Mouse (Mus musculus) Muller cell, postnatal 12 days (primary cell): Measurements from ENCODE around the gene Dapp1.
"Not testable (repeated sequence)": the region's sequence is repeated elsewhere in the genome, so short reads cannot be mapped to it uniquely, and the experiment has no call there.

Experiments used
- DNase-seq: peaks from one replicate; pipeline ENCODE4 v3.0.0-alpha.2; 2015; ENCODE audit errors: inconsistent ontology term

Dapp1 gene

DNA sequence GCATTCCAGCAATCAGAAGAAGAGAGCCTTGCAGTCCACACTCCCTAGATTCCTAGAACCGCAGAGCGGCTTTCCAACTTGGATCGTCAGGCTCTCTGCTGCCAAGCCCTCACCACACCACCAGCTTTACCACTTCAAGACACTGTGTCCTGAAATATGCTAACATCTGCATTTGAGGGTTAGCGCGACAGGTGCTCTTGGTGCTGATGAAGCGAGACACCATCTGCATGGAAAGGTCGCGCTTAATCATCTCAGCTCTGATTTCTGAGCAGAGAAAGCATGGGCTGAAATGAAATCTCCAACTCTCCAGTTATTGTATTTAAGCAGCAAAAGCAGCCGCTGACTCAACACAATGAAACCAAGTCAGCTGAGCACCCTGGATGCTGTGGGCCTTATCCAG lies 8.1 kb upstream of the Dapp1 start:
- DNase-seq = no peak

DNA sequence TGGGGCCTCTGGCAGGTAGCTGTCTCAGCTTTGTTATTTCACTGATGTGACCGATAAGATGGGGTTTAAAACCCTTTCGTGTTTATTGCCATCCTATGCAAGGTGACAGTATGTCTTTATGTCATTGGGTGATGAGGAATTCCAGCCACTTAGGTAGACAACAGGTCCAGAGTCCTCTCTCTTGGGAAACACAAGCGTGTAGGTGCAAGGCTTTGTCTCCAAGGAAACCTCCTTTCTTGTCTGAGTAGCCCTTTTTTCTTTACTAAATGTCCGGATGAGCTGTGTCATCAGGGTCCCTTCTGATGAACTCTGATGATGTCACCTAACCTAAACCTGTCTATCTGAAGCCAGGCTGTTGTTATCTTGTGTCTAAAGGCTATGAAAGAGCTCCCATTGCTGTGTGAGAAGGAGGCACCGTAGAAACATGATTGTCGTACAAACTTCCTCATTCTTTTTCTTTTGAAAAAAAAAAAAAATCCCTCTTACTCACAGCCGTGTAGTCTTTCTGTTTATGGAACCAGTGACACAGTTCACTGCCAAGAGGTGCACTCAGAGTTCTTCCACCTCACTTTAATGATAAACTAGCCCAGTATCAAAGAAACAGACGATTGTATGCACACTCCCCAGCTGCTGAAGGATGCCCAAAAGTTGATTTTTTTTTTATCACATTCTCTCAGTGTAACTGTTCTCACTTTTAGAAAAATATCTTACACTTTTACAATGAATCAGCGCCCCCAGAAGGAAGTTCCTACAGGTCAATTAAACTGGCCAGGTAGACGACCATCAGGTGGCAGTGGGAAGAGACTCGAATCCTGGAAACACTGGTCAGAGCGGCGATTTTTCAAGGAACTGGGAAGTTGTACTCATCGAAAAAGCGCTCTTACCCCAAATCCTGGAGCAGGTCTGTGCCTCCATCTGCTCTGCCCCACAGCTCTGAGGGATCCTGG lies 637 bp downstream of the Dapp1 start:
- DNase-seq = peak; percentile 48

DNA sequence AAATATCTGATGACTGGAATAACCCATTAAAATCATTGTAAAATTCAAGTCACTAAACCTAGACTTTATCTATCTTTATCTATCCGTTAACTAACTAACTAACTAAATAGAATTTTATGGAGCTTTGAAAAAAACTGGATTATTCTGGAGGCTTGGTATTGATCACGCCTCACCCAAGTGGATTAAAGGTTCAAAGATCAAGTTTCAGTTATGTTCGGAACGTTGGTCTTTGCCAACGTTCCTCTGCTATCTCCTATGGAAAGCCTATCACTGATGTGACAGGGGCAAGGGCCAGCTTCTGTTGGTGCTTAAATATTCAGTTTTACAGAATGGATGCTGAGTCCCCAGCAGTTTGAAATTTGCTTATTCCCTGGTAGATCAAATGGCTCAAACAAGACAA lies 3.1 kb downstream of the Dapp1 start:
- no peak for DNase-seq

GRCm38 (mm10) chr3:137977629-137978041 lies 3.7 kb downstream of the Dapp1 start:
- peak; percentile 28 for DNase-seq

- no peak for DNase-seq
Measured at GRCm38 (mm10) chr3:137976943-137977628, 4.3 kb downstream of the Dapp1 start.

GRCm38 (mm10) chr3:137975856-137976423 lies 5.4 kb downstream of the Dapp1 start:
- no peak for DNase-seq

DNA sequence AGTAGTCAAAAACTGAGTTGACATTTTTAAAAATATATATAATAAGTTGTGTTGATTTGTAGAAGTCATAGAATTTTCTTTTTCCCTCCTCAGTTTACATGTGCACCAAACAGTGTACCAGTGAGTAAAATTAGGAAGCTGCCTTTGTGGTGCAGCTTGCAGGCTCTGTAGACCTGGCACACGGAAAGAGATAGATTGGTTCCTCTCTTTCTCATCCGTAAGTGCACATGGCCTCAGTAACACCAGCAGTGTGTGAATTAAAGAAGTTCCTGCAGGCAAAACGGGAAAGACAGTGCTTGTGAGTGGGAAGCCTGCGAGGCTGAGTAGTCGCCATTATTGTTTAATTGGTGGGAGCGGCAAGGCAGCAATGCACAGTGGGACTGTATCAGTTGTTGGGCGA lies 5.9 kb downstream of the Dapp1 start:
- no peak for DNase-seq

- no peak for DNase-seq
Measured at GRCm38 (mm10) chr3:137974306-137974705, 7.0 kb downstream of the Dapp1 start.

GRCm38 (mm10) chr3:137972989-137973388 lies 8.4 kb downstream of the Dapp1 start:
- DNase-seq = no peak

DNA sequence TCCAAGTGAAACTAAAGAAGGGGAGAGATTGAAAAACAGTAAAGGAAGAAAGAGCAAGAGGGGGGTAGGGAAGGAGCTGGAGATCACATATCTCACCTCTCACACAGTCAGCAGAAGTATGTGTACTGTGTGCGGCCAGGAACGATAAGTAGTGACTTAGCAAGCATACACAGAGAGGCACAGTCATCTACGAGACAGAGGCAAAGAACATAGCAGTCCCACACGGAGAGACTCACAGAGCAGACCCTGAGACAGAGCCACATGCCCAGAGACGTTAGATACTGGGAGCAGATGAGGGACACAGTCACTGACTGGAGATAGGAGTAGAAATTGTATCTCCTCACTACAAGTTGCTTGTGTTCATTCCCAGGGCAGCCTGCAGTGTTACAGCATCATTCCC lies 9.1 kb downstream of the Dapp1 start:
- no peak for DNase-seq

DNA sequence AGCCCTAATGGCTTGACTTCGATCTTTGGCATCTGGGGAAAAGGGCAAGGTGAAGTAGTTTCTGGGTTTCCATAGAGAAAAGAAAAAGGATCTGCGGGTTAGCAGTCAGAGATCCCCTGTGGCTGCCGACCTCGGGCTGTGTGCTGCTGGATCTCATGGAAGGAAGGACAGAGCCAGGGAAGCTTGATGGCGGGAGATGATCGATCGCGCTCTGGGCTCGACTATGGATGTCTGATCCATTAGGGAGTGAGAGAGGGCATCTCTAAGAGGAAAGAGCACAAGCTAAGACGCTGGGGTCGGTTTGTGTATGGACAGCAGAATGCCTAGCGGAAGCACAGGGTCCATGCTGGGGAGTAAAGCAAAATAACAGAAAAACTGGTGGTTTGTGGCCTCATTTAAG lies 11.4 kb downstream of the Dapp1 start:
- no peak for DNase-seq

- no peak for DNase-seq
Measured at GRCm38 (mm10) chr3:137968820-137969486, 12.4 kb downstream of the Dapp1 start.

GRCm38 (mm10) chr3:137968105-137968819 lies 13.1 kb downstream of the Dapp1 start:
- DNase-seq = no peak

DNA sequence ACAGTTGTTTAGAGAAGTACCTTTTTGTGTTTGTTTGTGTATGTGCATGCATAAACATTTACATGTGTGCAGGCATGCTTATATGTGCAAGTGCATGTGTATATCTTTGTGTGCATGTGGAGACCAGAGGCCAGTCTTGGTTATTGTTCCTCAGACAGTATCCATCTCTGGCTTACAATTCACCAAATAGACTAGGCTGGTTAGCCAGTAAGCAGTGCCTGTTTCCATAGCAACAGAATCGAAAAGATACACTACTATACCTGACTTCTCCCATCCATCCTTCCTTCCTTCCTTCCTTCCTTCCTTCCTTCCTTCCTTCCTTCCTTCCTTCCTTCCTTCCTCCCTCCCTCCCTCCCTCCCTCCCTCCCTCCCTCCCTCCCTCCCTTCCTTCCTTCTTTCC lies 17.3 kb downstream of the Dapp1 start:
- DNase-seq = not testable (repeated sequence)

DNA sequence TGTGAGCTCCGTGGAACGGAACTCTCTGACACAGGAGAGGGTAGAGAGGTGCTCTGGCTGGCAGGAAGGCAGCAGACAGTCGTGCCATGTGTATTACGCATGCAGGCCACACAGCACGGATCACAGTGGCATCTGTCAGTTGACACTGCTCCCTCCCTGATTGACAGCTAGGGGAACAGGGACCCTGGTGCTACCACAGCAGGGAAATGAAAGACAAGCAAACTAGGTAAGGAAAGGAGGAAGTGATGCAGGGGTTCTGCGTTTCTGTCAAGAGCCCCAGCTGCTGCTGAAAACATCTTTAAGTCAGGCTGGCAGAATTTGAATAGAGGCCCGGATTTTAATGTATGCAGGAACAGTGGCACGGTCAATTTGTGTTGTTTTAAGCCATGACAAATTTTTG lies 17.8 kb downstream of the Dapp1 start:
- no peak for DNase-seq

- no peak for DNase-seq
Measured at GRCm38 (mm10) chr3:137961736-137962385, 19.5 kb downstream of the Dapp1 start.

DNA sequence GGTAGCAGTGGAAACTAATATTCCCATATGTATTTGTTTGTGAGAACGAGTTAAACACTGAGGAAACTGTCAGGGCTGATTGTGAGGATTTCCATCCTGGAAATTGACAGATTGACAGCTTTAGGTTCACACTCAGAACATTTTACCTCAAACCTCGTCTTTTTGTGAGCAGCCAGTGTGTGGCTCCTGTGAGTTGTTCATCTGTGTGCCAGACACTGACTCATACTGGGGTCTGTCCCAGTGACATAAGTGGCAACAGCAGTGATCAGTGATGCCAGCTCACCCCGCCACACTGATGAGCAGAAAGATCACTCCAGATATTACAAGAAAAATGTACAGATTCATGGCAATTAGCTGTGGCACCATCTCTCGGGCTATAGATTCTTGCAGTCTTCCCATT lies 21.9 kb downstream of the Dapp1 start:
- no peak for DNase-seq

DNA sequence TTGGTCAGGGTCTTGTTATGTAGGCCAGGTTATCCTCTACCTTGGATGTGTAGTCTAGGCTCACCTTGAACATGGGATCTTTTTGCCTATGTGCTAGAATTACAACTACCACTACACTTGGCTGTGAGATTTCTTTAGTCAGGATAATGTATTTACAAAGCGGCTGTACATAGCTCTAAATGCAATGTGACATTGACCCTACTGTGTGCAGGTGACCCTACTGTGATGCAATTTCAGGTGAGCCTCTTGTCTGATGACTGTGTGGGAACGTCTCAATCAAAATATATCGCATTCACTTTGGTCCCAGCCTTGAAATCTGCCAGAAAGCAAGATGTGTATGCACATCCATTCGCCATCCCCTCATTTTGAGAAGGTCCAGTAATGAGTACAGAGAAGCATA lies 23.0 kb downstream of the Dapp1 start:
- DNase-seq = no peak

GRCm38 (mm10) chr3:137957864-137958263 lies 23.5 kb downstream of the Dapp1 start:
- no peak for DNase-seq

- peak; percentile 50 for DNase-seq
Measured at GRCm38 (mm10) chr3:137955560-137956081, 25.7 kb downstream of the Dapp1 start.
